Mouse (Mus musculus) heart, postnatal 14 days (tissue): Measurements from ENCODE around the gene Rcan1. TPM values are rescaled to one million over a fixed set of nuclear protein-coding genes. Genes with fewer than 3 reads are reported as not detected.

ENCODE experiments used
- DNase-seq, 2 experiments: peaks; one replicate each; pipeline ENCODE4 v3.0.0; 2021 to 2022
- intact Hi-C: fragments of 180-260 bp; cut with DNase I; formaldehyde crosslinking; loops from one replicate; pipeline ENCODE4 v1.15.1; 2025
- total RNA-seq, 2 experiments: library from RNA; stranded (reverse); gene quantifications; 2 replicates each; pipeline ENCODE4 v1.2.3; 2021

The Rcan1 gene
- total RNA-seq, 2 experiments from 2014 or later = 52.4 to 69.3 TPM

DNA sequence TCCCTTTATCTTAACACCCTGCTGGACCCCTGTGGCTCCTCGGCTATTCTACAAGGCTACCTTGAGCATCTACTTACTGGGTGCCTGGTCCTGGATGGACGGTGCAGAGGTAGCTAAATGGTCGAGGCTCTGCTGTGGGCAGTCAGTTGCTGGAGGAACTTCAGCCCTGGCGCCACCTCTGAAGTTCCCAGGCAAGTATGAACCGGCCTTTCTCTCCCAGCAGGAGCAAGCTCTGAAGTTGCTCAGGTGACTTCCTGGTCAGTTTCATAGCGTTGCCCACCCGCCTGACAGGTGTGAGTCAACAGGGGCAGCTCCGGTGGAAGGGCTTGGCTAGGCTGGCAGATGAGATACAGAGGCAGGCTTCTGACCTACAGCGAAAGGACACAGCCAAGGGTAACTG lies 111.4 kb downstream of the Rcan1 start, which contains the start of gene Kcne1:
Gene Kcne1 (minus strand): TSS at position 240 of the 400 bp plus-strand sequence.
- intact Hi-C loops = no loop called here
- DNase-seq = no peak

DNA sequence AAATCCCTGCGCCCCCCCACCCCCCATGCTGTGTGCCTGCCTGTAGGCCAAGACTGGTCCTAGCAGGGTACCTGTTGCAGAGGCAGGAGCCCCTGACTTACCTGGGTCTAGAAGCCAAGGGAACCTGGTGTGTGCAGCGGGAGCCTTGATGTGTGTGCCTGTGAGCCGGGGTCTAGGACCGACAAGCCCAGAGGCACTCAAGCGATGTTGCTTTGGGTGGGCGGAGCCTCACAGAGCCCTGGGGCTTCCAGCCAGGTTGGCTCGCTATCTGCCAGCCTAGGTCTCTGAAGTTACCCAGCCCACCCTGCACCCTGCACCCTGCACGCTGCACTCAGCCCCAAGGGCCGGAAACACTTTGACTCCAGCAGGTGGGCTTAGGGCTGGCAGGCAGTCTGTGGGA lies 111.9 kb downstream of the Rcan1 start:
- DNase-seq = peak in 1 of 2 experiments; percentile 50
- intact Hi-C loops = no loop called here

DNA sequence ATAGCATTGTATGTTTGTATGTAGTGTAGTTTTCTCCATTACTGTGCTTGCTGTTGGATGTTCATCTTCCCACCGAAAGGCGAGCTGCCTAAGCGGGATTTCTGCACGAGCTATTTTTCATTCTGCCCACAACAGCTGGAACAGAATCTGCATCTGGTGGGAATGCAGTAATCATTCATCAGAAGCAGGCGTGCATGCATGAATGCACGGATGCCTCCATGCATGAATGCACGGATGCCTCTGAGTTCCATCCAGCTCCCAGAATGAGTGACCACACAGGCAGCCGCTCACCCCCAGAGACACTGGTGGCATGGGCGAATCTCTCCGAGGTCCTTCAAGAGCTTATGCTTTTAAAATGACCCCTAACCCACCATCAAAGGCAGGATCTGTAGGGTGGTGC lies 113.1 kb downstream of the Rcan1 start:
- DNase-seq = no peak
- intact Hi-C loops = no loop called here

GRCm38 (mm10) chr16:92357023-92357422 lies 113.6 kb downstream of the Rcan1 start:
- DNase-seq = no peak
- intact Hi-C loops = no loop called here

GRCm38 (mm10) chr16:92355982-92356381 lies 114.7 kb downstream of the Rcan1 start:
- DNase-seq = peak in 1 of 2 experiments; percentile 23
- intact Hi-C loops = no loop called here

GRCm38 (mm10) chr16:92355366-92355765 lies 115.3 kb downstream of the Rcan1 start:
- no peak for DNase-seq
- intact Hi-C loops = no loop called here

GRCm38 (mm10) chr16:92353897-92354296 lies 116.8 kb downstream of the Rcan1 start:
- intact Hi-C loops = no loop called here
- no peak for DNase-seq

DNA sequence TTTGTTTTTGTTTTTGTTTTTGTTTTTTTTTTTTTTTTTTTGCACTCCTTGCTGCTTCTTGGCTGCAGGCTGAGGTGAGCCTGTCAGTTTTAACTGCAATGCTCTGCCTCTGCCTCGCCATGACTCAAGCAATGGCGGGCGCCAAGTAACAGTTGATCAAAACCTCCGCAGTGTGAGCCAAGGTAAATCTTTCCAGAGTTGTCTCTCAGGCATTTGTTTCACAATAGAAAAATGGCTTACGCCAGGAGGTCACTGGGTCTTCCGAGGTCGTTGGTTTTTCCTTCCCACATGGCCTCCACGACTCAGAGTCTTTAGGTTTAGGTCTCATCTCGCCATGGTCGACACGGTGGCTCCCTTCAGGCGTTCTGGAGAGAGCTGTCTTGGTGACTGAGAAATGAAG lies 117.4 kb downstream of the Rcan1 start:
- intact Hi-C loops = no loop called here
- no peak for DNase-seq

DNA sequence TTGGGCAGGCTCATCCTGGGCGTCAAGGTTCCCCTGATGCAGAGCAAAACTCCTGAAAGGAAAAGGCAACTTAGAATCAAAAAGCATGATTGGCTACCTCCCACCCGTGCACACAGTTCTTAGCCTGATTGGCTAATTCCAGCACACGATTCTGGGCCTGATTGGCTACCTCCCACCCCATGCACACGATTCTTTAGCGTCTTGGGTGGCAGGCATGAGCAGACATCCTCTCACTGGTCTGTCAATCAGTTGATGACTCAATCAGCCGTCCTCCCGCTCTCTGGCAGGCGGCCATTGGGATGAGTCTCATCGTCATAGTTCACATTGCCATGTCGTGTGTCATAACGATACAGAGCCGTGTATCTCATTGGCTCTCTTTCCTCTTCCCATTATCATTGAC lies 121.7 kb downstream of the Rcan1 start:
- intact Hi-C loops = no loop called here
- DNase-seq = no peak

DNA sequence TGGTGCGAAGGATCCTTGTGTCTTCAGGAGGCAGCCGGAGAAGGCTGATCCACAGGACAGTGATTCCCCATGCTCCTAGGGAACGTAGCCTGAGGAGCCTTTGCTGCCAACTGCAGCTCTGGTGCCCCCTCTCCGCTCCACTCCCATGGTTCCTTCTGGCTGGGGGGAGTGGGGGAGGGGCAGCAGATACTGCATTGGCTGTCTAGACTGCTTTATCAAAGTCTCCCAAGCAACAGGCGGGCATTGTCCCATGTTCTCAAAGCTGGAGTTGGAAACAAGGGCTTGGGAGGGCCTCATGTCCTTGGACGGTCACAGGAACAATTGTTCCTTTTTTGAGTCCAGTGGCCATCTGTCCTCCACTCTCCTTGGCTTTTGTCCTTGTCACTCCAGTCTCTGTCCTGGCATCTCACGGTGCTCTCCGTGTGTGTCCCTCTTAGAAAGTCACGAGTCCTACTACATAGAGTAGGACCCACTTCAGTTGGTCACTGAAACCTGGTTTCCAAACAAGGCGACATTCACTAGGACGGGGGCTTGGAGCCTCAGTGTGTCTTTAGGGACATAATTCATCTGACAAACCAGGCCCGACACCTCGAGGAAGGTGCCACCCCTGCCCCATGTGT lies 124.3 kb downstream of the Rcan1 start:
- intact Hi-C loops = no loop called here
- DNase-seq = peak; percentile 74 to 85

DNA sequence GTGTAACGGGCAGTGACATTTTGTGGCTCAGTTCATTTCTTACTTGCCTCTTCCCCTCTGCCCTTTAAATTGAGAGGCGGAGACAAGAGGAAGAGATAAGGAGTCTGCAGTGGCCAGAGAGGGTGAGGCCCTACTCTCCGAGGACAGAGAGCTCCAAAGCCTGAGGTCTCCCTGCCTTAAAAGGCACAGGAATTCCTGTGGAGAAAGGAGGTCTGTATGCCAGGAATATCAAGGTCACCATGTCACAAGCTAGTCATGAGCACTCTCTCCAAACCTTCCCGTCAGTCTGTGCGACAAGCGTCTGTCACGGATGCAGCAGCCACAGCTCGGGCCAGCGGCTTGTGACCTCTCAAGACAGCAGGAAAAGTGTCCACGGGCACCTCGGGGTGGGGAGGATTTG lies 125.5 kb downstream of the Rcan1 start:
- peak; percentile 55 to 70 for DNase-seq
- intact Hi-C loops = no loop called here

Other genes with a start within 250 kb of the Rcan1 start
- not detected for gene Kcne2, start 178.5 kb downstream of the Rcan1 start, total RNA-seq
- gene Smim11, start 169.6 kb downstream of the Rcan1 start, total RNA-seq = 10 to 100 TPM; 54.2 to 57.5 TPM
- 1 to 10 TPM; 1.2 to 1.4 TPM for gene Fam243, start 149.4 kb downstream of the Rcan1 start, total RNA-seq
- 100 to 1,000 TPM; 171 to 231 TPM for gene Kcne1, start 111.4 kb downstream of the Rcan1 start, total RNA-seq
- under 1 TPM; 0.07 to 0.93 TPM for gene Clic6, start 14.9 kb upstream of the Rcan1 start, total RNA-seq